Mouse (Mus musculus) cortical plate, adult 2 months (tissue): ENCODE data around the gene Zfp473.

Experiments
- CTCF ChIP-seq: fragments of 200-500 bp; IDR thresholded peaks from 2 replicates; pipeline ENCODE4 v1.5.1; 2011; ENCODE audit warnings: mild to moderate bottlenecking, control low read depth, low read length; ENCODE audit not compliant: insufficient read depth; ENCODE audit errors: extremely low read depth
- POLR2A ChIP-seq: fragments of 200-500 bp; IDR thresholded peaks from 2 replicates; pipeline ENCODE4 v1.6.1; 2011; ENCODE audit warnings: mild to moderate bottlenecking, low read length, control low read depth; ENCODE audit not compliant: insufficient read depth; ENCODE audit errors: extremely low read depth

DNA sequence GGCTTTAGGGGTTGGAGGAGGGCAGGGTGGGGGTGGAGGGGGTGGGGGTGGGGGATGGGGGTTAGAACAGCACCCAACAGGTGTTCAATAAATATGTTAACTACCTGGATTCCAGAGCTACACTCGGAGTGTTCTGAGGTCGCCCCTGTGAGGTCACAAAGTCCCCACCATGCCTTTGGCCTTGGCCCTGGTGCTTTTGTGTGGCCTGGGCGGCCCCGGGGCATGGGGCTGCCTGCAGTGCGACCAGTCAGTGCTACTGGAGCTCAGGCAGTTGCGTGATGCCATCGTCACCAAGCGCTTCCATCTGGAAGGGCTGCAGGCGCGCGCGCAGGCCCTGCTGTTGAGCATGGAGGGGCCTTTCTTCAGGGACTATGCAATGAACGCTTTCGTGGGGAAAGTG is 42.3 kb downstream of the Zfp473 start, which contains the start of gene Izumo2:
- TF ChIP-seq CTCF (no peak), POLR2A (no peak)
